Mouse (Mus musculus) urinary bladder, postnatal 36 days (tissue): ENCODE data around the gene Invs.

Experiments used
- DNase-seq, 2 experiments: peaks; one replicate each; pipeline ENCODE4 v3.0.0; 2022; ENCODE audit warnings: low spot score in 2 of 2, mixed read lengths in 1 of 2

Invs gene

DNA sequence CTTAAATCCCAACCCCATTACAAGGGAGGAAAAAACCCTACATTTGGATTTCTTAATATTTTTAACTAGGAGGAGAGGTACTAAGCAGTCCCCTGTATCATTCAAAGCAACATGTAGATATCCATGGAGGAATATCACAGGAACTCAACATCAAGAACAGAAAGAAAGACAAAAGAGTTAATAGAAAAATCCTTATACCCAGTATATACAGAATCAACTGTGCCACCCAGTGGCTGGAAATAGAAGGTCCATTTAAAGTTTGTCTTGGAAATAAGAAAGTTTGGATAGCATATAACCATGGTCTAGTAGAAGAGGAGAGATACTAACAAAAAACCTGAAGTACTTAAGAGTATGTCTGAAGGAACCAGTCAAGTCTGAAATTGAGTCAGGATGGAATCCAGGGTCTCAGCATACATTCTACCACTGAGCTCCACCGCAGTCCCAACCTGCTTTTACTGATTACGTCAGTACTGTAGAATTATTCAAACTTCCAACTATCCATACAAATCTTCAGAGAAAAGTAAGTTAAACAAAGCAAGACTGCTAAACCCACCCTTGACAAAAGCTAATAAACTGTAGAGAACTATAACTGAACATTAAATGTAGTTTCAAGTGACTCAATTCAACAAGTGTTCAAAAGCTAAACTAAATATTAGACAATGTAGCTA lies 174.7 kb downstream of the Invs start:
- no peak for DNase-seq

- DNase-seq = no peak
Observed at GRCm38 (mm10) chr4:48458436-48458835, 178.9 kb downstream of the Invs start.

DNA sequence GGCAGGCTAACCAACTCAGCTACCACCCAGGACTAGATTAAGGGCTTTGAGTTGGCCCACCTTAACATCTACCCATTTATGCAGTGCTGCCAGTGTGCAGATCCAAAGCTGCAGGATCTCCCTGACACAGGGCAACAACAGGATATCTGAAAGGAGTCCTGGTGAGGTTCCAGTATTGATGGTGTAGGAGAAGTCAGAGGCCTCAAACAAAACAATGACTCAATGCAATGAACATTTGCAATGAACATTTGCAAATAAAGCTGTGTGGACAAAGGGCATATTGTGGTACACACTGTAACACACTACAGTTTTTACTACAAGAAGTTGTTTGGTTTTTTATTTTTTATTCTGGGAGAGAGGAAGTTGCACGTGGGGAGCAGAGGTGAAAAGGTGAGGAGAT lies 181.5 kb downstream of the Invs start:
- DNase-seq = no peak

- no peak for DNase-seq
Observed at GRCm38 (mm10) chr4:48470977-48471376, 191.4 kb downstream of the Invs start.

DNA sequence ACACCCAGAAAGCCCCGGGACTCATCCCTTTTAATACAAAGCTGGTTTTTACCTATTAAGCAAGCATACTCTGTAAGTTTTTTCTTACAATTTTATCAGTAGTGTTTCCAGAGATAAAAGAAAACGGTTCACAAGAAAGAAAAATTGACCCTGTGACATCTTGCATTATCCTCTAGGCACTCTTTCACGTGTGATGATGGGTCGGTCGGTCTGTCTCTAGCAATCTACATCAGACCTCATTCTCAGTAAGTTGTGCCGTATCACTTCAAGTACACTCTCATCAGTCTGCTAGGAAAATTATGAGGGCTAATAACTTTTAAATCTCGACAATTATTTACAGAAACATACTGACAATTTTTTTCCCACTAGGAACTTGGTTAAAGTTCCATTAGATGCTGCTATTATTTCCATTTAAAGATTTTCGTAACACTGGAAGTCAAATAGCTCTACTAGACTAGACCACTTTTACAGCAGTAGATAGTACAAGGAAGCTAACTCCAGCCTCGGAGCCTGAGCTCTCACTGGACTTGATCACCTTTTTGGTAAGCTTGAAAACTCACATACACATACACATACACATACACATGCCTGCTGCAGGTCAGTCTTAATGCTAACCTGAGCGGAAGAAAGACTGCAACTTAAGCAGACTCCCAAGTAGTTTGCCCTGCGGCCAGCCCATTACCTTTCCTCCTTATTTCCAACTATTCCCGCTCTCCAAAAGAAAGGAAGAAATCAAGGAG lies 192.7 kb downstream of the Invs start:
- no peak for DNase-seq

DNA sequence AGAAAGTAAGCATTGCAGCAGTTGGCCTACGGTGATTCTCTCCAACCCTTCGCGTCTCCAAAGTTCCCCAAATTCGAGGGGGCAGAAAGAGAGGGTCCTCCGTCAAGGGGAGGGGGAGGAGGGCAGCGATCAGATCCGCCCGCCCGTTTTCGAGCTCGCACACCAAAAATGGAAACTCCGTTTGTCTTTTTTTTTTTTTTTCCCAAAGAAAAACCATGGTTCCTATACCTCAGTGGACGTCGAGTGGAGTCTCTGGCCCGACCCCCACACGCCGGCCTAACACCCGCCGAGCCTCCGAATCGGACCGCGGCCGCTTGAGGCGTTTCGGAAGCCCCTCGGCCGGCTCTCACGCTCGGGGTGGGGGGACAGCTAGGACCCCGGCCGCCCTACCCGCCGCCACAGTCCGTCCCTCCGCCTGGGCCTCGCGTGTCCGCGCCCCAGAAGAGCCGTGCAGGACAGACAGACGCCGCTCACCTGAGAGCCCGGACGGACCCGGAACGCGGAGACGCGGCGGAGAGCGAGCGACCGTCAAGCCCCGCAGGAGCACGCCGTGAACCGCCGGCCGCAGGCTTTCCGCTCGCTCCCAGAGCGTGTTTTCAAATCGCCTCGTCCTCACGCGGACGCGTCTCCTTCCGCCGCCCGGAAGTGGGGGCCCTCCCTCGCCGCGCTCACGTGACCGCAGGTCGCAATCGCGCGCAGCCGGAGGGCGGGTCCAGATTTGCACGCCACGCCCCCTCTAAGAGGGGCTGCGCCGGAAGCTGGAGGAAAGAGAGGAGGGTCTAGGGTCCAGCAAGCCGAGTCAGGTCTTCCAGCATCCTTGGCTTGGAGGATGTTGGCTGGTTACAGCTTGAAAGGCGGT lies 193.5 kb downstream of the Invs start, which contains the start of gene Tex10:
Gene Tex10, minus strand, starts transcription at position 668 of the 859 bp plus-strand sequence.
- peak; percentile 80 to 90 for DNase-seq

DNA sequence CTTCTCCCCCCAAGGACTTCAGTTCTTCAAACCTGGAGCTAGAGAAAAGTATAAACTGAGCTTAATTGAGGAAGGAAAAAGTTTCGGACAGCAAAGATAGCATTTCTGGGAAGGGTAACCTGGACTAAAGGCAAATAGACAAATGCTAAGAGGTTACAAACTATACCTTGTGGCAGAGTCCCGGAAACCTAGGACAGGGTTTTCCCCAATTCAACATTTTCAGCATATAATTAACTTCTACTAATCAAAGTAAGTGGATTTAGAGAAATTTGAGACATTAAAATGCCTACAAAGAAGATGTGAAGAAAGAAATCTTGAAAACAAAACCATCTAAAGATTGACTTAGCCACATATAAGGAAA lies 194.1 kb downstream of the Invs start:
- DNase-seq = no peak

- DNase-seq = peak in 1 of 2 experiments; percentile 24
Observed at GRCm38 (mm10) chr4:48481287-48481686, 201.7 kb downstream of the Invs start.
